Mouse (Mus musculus) embryo, embryonic 11.5 days (tissue): ENCODE data around the gene Tmem121.

Experiments used
- DNase-seq: peaks from one replicate; pipeline ENCODE4 v3.0.0-alpha.2; 2012; ENCODE audit warnings: low read depth, low spot score

The Tmem121 gene

GRCm38 (mm10) chr12:113185442-113186291, at the start of gene Tmem121:
TSS of gene Tmem121 (plus strand) at chr12:113185930.
- no peak for DNase-seq

- no peak for DNase-seq
Observed at GRCm38 (mm10) chr12:113136492-113137020, 49.2 kb upstream of the Tmem121 start.

DNA sequence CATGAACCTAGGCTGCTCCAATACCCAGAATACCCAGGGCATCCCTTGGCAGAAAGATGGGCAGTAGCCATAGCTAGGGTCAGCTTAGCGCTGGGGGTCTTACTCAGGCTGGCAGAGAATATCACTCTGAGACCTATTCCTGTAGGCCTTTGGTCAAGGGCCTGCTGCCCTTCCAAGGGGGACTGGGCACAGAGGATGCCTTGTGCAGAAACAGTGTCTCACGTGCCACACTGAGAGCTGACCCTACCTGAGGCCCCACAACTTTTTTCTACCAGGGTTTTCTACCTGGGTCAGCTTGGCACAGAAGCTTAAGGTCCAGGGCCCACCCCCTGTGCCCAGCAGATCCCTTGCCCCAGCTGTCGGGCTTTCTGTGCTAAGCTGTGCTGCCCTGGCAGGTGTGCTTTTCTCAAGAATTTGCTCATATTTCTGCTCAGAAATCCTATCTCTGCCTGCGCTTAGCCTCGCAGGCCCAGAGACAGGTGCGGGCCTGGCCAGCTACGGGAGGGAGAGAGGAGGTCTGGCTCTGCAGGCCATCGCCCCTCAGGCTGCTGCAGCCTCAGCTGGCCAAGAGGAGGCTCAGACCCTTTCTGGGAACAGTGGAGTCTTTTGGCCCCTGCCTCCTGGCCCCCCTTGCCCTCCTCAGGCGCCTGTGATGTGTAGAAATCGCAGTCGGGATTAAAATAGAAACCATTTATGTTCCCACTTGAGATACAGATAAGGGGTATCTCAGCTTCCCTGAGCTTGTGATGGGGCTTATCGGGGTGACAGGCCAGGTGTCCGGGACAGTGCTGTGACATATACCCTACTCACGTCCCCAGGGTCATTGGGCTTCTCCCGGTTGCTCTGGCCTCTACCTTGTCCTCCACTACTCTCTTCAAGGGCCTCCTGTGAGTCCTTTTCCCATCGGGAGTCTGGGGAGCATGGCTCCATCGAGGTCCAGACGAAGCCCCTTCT, 48.2 kb upstream of the Tmem121 start:
- no peak for DNase-seq

- no peak for DNase-seq
Observed at GRCm38 (mm10) chr12:113138291-113138690, 47.4 kb upstream of the Tmem121 start.

GRCm38 (mm10) chr12:113138901-113139864, 46.5 kb upstream of the Tmem121 start:
- DNase-seq = no peak

DNA sequence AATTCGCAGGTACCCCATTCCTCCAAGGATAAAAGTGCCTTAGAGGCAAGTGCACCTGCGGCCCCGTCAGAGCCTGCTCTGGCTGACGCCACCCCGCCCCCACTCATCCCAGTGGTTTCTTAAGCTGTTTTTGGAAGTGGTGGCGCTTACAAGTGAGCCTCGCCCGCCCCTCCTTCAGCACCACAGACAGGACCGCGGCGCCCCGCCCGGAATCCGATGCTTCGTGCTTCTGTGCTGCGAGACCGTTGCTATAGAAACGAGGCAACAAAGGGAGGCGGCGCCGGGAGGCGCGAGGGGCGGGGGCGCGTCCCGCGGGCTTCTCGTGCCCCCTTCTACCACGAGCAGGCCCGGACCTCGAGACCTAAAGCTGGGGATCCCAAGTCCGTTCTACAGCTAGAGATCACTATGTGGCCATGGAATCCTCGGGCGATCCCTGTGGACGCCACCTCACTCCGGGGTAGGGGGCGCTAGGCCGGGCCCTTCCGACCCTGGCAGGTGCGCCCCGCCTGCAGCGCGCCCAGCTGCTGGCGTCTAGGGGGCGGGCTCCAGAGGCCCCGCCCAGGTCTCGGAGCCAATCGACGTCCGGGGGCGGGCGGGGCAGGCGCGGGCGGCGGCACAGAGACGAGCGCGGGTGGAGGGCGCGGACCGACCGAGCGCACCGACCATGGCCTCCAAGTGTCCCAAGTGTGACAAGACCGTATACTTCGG, 45.7 kb upstream of the Tmem121 start, which contains the start of gene Crip2:
Gene Crip2 (plus strand): TSS at position 329 of the 708 bp plus-strand sequence.
- DNase-seq = peak; percentile 84

DNA sequence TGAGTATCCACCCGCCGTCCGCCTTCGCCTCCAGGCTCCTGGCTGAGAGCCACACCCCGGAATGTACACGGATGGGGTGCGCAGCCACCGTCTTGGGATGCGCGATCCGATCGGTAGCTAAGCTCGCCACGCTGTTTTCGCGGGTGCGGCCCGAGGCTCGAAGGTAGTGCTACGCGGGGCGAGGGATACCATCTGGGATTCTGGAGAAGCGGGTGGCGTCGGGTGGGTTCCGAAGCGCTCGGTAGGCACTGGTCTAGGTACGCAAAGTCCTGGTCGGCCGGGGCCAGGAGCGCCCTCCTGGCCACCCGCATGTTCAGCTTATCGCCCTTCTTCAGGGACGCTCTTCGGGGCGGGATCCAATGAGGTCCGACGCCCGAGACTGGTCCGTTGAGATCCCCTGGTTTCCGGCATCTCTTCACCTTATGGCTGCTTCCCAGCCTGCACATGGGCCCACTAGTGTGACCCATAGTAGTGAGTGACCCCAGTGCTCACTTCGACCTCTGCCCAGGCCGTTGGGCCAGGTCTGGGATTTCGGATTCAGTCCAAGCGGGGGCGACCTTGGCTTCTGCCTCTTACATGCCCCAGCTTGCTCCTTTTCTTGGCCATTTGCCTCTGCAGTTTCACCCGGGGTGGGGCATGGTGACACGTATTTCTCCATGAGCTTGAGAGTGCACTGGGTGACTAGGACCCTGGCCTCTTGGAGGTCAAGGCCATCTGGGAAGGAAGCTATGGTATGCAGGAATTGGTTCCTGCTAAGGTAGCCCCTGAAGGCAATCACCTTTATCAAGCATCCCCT, 44.9 kb upstream of the Tmem121 start:
- no peak for DNase-seq

DNA sequence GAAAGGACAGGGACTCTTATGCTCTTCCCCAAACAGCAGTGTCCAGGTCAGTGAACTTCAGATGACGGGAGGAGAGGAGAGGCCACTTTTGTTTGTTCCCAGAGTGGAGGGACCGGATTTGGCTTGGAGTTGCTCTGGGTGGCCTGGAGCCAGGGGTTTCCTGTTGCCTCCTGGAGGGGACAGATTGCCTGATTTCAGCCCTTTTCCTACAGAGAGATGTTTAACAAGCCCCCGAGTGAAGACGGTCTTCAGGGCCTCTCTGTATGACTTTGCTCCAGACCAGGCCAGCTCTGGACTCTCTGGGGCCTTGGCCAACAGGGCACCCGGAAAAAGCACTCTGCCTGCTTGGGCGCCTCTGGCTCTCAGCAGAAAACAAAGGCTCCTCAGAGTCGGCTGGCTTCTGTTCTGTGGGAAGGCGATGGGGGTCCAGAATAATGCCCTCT, 44.2 kb upstream of the Tmem121 start:
- no peak for DNase-seq

DNA sequence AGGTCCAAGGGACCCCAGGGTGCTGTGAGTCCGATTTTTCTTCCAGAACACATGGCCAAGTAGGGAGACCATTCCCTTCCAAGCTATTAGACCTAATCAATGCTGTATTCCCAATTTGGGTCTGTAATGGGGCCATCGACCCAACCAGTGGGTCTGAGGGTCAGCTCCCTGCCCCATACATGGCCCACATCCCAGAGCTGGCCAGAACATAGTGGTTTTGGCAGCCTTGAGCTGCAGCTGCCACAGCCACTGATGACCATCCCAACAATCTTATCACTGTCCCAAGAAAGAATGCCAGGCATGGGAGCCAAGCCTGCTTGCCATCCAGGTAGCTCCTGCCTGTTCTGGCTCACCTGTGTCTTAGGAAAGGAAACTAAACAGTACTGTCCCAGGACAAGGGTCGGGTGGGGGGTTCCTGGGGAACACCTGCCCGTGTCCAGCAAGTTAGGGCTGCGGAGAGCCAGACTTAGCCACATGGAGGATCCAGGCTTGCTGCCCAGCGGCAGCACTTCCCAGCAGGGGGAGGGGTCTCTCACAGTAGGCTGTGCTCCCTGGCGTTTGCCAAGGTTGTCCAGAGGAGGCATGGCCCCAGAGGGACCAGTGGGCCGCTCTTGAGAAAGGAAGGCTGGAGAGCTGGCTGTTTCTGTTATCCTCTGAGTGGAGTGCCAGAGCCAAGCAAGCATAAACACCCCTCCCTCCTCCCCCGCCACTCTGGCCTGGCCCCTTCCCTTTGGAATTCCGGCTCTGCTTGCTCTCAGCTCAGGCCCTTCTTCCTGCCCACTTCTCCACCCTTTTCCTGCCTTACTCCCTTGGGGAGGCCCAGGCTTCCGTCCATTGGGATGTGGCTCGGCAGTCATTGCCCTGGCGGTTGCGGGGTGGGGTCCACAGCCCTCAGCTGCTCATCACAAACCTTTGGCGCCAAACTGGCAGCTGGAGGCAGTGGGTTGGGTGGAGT, 43.4 kb upstream of the Tmem121 start:
- peak; percentile 41 for DNase-seq

DNA sequence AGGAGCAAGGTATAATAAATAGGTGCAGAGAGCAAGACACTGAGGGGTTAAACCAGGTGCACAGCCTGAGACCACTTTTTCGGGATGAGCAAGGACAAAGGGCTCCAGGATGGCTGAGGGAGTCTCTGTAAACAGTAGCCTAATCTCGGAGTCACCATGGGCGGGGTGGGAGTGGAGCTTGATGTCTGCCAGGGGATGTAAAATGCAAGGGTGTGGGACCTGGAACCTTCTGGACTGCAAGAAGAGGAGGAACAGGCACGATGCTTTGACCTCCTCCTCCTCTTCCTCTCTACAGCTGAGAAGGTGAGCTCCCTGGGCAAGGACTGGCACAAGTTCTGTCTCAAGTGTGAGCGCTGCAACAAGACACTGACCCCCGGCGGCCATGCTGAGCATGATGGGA, 42.6 kb upstream of the Tmem121 start:
- no peak for DNase-seq

- DNase-seq = no peak
Observed at GRCm38 (mm10) chr12:113144001-113144756, 41.6 kb upstream of the Tmem121 start.

- no peak for DNase-seq
Observed at GRCm38 (mm10) chr12:113144886-113145285, 40.8 kb upstream of the Tmem121 start.

DNA sequence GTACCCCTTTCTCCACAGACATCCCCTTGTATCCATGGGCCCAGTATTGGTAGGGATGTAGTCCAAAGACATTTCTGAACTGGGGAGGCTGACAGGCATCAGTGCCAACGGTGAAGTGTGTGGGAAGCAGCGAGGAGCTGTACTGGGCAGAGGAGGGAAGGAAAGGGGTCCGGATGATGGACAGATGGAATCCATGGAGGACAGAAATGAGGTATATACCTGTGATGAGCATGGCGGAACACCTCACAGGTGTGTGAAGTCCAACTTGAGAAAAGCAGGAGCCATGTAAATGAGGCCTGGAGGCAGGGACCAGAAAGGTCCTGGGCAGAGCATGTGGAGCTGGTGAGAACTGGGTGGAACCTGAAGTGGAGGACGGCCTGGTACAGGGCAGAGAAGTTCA, 40.1 kb upstream of the Tmem121 start:
- no peak for DNase-seq

DNA sequence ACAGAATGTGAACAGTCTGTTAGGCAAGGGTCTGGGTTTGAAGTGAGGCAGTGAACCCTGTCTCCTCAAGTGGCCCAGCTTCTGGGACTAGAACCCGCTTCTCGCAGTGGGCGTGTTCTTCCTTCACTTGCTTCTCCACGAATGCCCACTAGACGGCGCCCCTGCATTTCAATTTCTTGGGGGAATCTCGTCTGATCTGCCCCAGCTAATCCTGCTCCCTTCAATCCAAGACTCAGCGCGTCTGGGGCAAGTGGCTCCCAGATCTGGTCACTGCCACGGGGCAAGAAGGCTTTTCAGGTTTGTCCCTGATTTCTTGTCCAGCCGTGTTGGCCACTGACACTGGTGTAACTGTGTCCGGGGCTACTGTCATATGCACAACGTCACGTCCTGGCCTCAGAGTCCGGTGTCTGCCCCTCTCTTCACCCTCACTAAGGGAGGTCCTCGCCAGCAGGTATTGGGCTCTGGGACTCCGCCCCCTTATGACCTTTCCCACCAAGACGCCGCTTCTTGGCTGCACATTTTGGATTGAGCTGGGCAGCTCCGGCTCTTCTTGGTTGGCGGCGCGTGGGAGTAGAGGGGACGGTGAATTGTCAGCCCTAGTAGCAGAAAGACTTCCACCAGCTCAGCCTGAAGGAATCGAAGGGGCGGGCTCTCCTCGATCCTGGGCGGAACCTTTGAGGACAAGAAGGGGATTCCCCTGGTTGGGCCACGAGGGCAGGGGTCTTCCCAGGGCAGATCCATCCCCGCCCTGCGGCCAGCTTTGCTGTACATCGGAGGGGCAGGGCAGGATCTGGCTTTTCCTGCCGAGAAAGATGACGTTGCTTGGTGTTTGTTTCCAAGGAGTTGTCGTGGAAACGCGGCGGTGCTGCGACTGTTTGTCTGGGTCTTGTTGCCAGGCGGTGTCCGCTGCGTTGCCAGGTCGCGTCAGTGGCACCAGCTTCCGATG, 39.3 kb upstream of the Tmem121 start, which contains the start of gene Crip1:
Gene Crip1 (plus strand): TSS at position 205 of the 946 bp plus-strand sequence.
- peak; percentile 53 for DNase-seq

- no peak for DNase-seq
Observed at GRCm38 (mm10) chr12:113147481-113147880, 38.2 kb upstream of the Tmem121 start.

GRCm38 (mm10) chr12:113148381-113149035, 37.2 kb upstream of the Tmem121 start:
- no peak for DNase-seq
